In genomic region chr4:65086864-65087263, GRCm38 (mm10) we compare ENCODE assay signal across 18 mouse cellular contexts.
"Had no signal": no experiment of that assay in that cellular context is flagged by ENCODE, and none has a peak within 500 bp of the region (broad histone marks: within the 10 kb centered on the region; RNA-seq: fewer than 3 reads in every experiment).

No protein-coding gene starts in this region.

- H3K4me3 ChIP-seq: limb, embryonic 12.5 days; limb, embryonic 15.5 days; midbrain, embryonic 12.5 days; midbrain, embryonic 15.5 days; neural tube, embryonic 12.5 days; neural tube, embryonic 15.5 days had no signal

- H3K27ac ChIP-seq: kidney, postnatal 0 days; limb, embryonic 12.5 days; limb, embryonic 15.5 days; liver, embryonic 14.5 days; macrophage; midbrain, embryonic 12.5 days; midbrain, embryonic 15.5 days; neural tube, embryonic 12.5 days; neural tube, embryonic 15.5 days had no signal

- DNase-seq: kidney, adult 2 months; kidney, postnatal 36 days; layer of hippocampus, postnatal 36 days; liver, postnatal 0 days; lung, embryonic 14.5 days; retina, postnatal 1 day; thymus, adult 2 months; thymus, postnatal 14 days; thymus, postnatal 4 days had no signal
